Mouse (Mus musculus): ENCODE results near the gene Nr2c1. TPM values are rescaled to one million over a fixed set of nuclear protein-coding genes. Genes with fewer than 3 reads are reported as not detected.

Nr2c1 gene
- polyA plus RNA-seq, 1 experiment from 2014 or later, result 9.8 TPM

- no peak for ATAC-seq (ENCODE audit: low read depth)
- Histone ChIP-seq H3K9ac (ENCODE audit: low read length) (no peak overlapping the region), H3K36me3 (ENCODE audit: control insufficient read depth, insufficient read depth, low read length) (peaks cover 4% of the 10 kb centered on the region; the same call in 1 of the 2 replicates), H3K27ac (ENCODE audit: low read length) (no peak overlapping the region), H3K4me2 (ENCODE audit: low read depth, low read length) (no peak overlapping the region), H3K4me1 (replicated peaks; ENCODE audit: control insufficient read depth, insufficient read depth, low read length) (peaks cover 12% of the 10 kb centered on the region), H3K27me3 (ENCODE audit: control insufficient read depth, insufficient read depth, low read depth, low read length) (no peaks in the 10 kb centered on the region), H3K9me3 (ENCODE audit: control insufficient read depth, low read length) (no peaks in the 10 kb centered on the region), H3K4me3 (ENCODE audit: low read length) (no peak overlapping the region)
Measured at GRCm38 (mm10) chr10:94153841-94154240, 6.0 kb downstream of the Nr2c1 start.

- H3K9me3 ChIP-seq (ENCODE audit: control insufficient read depth, low read length), result no peaks in the 10 kb centered on the region
- ATAC-seq (ENCODE audit: low read depth), result no peak
- H3K27me3 ChIP-seq (ENCODE audit: control insufficient read depth, insufficient read depth, low read depth, low read length), result no peaks in the 10 kb centered on the region
- WGBS, result 85% methylated on average over 6 of the region's 6 CpGs
- no peak overlapping the region for H3K27ac ChIP-seq (ENCODE audit: low read length)
- H3K36me3 ChIP-seq (ENCODE audit: control insufficient read depth, insufficient read depth, low read length), result peaks cover 21% of the 10 kb centered on the region
- no peaks in the 10 kb centered on the region for H3K4me1 ChIP-seq (replicated peaks; ENCODE audit: control insufficient read depth, insufficient read depth, low read length)
- no peak overlapping the region for H3K9ac ChIP-seq (ENCODE audit: low read length)
- no peak overlapping the region for H3K4me2 ChIP-seq (ENCODE audit: low read depth, low read length)
- no peak overlapping the region for H3K4me3 ChIP-seq (ENCODE audit: low read length)
Measured at GRCm38 (mm10) chr10:94158962-94159361, 11.1 kb downstream of the Nr2c1 start.

- no peak for ATAC-seq (ENCODE audit: low read depth)
- peaks cover 25% of the 10 kb centered on the region for H3K36me3 ChIP-seq (ENCODE audit: control insufficient read depth, insufficient read depth, low read length)
- 85% methylated on average over 4 of the region's 4 CpGs for WGBS
Measured at GRCm38 (mm10) chr10:94159406-94159805, 11.6 kb downstream of the Nr2c1 start.

GRCm38 (mm10) chr10:94161051-94161765, 13.4 kb downstream of the Nr2c1 start:
- Histone ChIP-seq H3K9me3 (ENCODE audit: control insufficient read depth, low read length) (no peaks in the 10 kb centered on the region), H3K36me3 (ENCODE audit: control insufficient read depth, insufficient read depth, low read length) (peaks cover 30% of the 10 kb centered on the region), H3K27ac (ENCODE audit: low read length) (no peak overlapping the region), H3K4me3 (ENCODE audit: low read length) (no peak overlapping the region), H3K27me3 (ENCODE audit: control insufficient read depth, insufficient read depth, low read depth, low read length) (no peaks in the 10 kb centered on the region), H3K4me2 (ENCODE audit: low read depth, low read length) (no peak overlapping the region), H3K4me1 (replicated peaks; ENCODE audit: control insufficient read depth, insufficient read depth, low read length) (no peaks in the 10 kb centered on the region), H3K9ac (ENCODE audit: low read length) (no peak overlapping the region)
- 82% methylated on average over 5 of the region's 5 CpGs for WGBS
- no peak for ATAC-seq (ENCODE audit: low read depth)

More at GRCm38 (mm10) chr10:94159406-94159805, 11.6 kb downstream of the Nr2c1 start:
- H3K27ac ChIP-seq (ENCODE audit: low read length), result no peak overlapping the region
- no peaks in the 10 kb centered on the region for H3K4me1 ChIP-seq (replicated peaks; ENCODE audit: control insufficient read depth, insufficient read depth, low read length)
- H3K27me3 ChIP-seq (ENCODE audit: control insufficient read depth, insufficient read depth, low read depth, low read length), result no peaks in the 10 kb centered on the region
- no peaks in the 10 kb centered on the region for H3K9me3 ChIP-seq (ENCODE audit: control insufficient read depth, low read length)
- no peak overlapping the region for H3K9ac ChIP-seq (ENCODE audit: low read length)
- H3K4me2 ChIP-seq (ENCODE audit: low read depth, low read length), result no peak overlapping the region
- no peak overlapping the region for H3K4me3 ChIP-seq (ENCODE audit: low read length)

GRCm38 (mm10) chr10:94162031-94162430, 14.2 kb downstream of the Nr2c1 start:
- Histone ChIP-seq H3K36me3 (ENCODE audit: control insufficient read depth, insufficient read depth, low read length) (peaks cover 34% of the 10 kb centered on the region), H3K9me3 (ENCODE audit: control insufficient read depth, low read length) (no peaks in the 10 kb centered on the region), H3K4me2 (ENCODE audit: low read depth, low read length) (no peak overlapping the region), H3K27ac (ENCODE audit: low read length) (no peak overlapping the region), H3K27me3 (ENCODE audit: control insufficient read depth, insufficient read depth, low read depth, low read length) (no peaks in the 10 kb centered on the region), H3K4me3 (ENCODE audit: low read length) (no peak overlapping the region), H3K9ac (ENCODE audit: low read length) (no peak overlapping the region), H3K4me1 (replicated peaks; ENCODE audit: control insufficient read depth, insufficient read depth, low read length) (no peaks in the 10 kb centered on the region)
- ATAC-seq (ENCODE audit: low read depth), result no peak
- WGBS, result 91% methylated on average over 7 of the region's 7 CpGs

GRCm38 (mm10) chr10:94164104-94164845, 16.5 kb downstream of the Nr2c1 start:
- H3K4me2 ChIP-seq (ENCODE audit: low read depth, low read length), result no peak overlapping the region
- no peaks in the 10 kb centered on the region for H3K4me1 ChIP-seq (replicated peaks; ENCODE audit: control insufficient read depth, insufficient read depth, low read length)
- H3K9me3 ChIP-seq (ENCODE audit: control insufficient read depth, low read length), result no peaks in the 10 kb centered on the region
- H3K4me3 ChIP-seq (ENCODE audit: low read length), result no peak overlapping the region
- ATAC-seq (ENCODE audit: low read depth), result no peak
- H3K27me3 ChIP-seq (ENCODE audit: control insufficient read depth, insufficient read depth, low read depth, low read length), result no peaks in the 10 kb centered on the region
- no peak overlapping the region for H3K9ac ChIP-seq (ENCODE audit: low read length)
- 90% methylated on average over 5 of the region's 5 CpGs for WGBS
- peaks cover 39% of the 10 kb centered on the region for H3K36me3 ChIP-seq (ENCODE audit: control insufficient read depth, insufficient read depth, low read length)
- H3K27ac ChIP-seq (ENCODE audit: low read length), result no peak overlapping the region

- no peak overlapping the region for H3K4me3 ChIP-seq (ENCODE audit: low read length)
- H3K4me2 ChIP-seq (ENCODE audit: low read depth, low read length), result no peak overlapping the region
- H3K27ac ChIP-seq (ENCODE audit: low read length), result no peak overlapping the region
- H3K9me3 ChIP-seq (ENCODE audit: control insufficient read depth, low read length), result no peaks in the 10 kb centered on the region
- no peaks in the 10 kb centered on the region for H3K4me1 ChIP-seq (replicated peaks; ENCODE audit: control insufficient read depth, insufficient read depth, low read length)
- peaks cover 44% of the 10 kb centered on the region for H3K36me3 ChIP-seq (ENCODE audit: control insufficient read depth, insufficient read depth, low read length)
- ATAC-seq (ENCODE audit: low read depth), result no peak
- no peaks in the 10 kb centered on the region for H3K27me3 ChIP-seq (ENCODE audit: control insufficient read depth, insufficient read depth, low read depth, low read length)
- 76% methylated on average over 16 of the region's 16 CpGs for WGBS
- H3K9ac ChIP-seq (ENCODE audit: low read length), result no peak overlapping the region
Measured at GRCm38 (mm10) chr10:94165426-94165825, 17.6 kb downstream of the Nr2c1 start.

- WGBS, result 93% methylated on average over 11 of the region's 11 CpGs
- Histone ChIP-seq H3K27ac (ENCODE audit: low read length) (no peak overlapping the region), H3K4me1 (replicated peaks; ENCODE audit: control insufficient read depth, insufficient read depth, low read length) (peaks cover 6% of the 10 kb centered on the region; the same call in 1 of the 2 replicates), H3K4me2 (ENCODE audit: low read depth, low read length) (no peak overlapping the region), H3K27me3 (ENCODE audit: control insufficient read depth, insufficient read depth, low read depth, low read length) (no peaks in the 10 kb centered on the region), H3K36me3 (ENCODE audit: control insufficient read depth, insufficient read depth, low read length) (peaks cover 43% of the 10 kb centered on the region), H3K9ac (ENCODE audit: low read length) (no peak overlapping the region), H3K9me3 (ENCODE audit: control insufficient read depth, low read length) (no peaks in the 10 kb centered on the region), H3K4me3 (ENCODE audit: low read length) (no peak overlapping the region)
- ATAC-seq (ENCODE audit: low read depth), result no peak
Measured at GRCm38 (mm10) chr10:94167051-94167750, 19.4 kb downstream of the Nr2c1 start.

Data from lung, embryonic 16.5 days (tissue).